Mouse (Mus musculus) small intestine, adult 2 months (tissue): ENCODE measurements around the gene Klf9. TPM values are rescaled to one million over a fixed set of nuclear protein-coding genes. Genes with fewer than 3 reads are reported as not detected.
A peak's percentile ranks its signal among the peaks of the same experiment; 100 is the strongest.

ENCODE experiments used
- H3K27ac ChIP-seq: fragments of 200-500 bp; 2 replicates; pipeline ENCODE4 v1.5.1; 2012; ENCODE audit warnings: low read depth, low read length, control low read depth, inconsistent platforms; ENCODE audit not compliant: insufficient read depth
- H3K27me3 ChIP-seq: fragments of 200-500 bp; 2 replicates; pipeline ENCODE4 v1.6.1; 2012; ENCODE audit warnings: mild to moderate bottlenecking, moderate library complexity, low read length, inconsistent platforms; ENCODE audit not compliant: control insufficient read depth, insufficient read depth
- H3K36me3 ChIP-seq: fragments of 200-500 bp; 2 replicates; pipeline ENCODE4 v1.6.1; 2012; ENCODE audit warnings: mild to moderate bottlenecking, low read length, control low read depth, inconsistent platforms; ENCODE audit not compliant: control insufficient read depth, insufficient read depth
- H3K4me1 ChIP-seq: fragments of 200-500 bp; 2 replicates; pipeline ENCODE4 v1.6.1; 2012; ENCODE audit warnings: low read length, inconsistent platforms, mixed read lengths; ENCODE audit not compliant: control insufficient read depth, insufficient read depth, insufficient read length
- H3K4me3 ChIP-seq: fragments of 200-500 bp; 2 replicates; pipeline ENCODE4 v1.5.1; 2012; ENCODE audit warnings: low read depth, mild to moderate bottlenecking, control low read depth, inconsistent platforms, low read length, moderate library complexity
- CTCF ChIP-seq: fragments of 200-500 bp; IDR thresholded peaks from 2 replicates; pipeline ENCODE4 v1.5.1; 2012; ENCODE audit warnings: low read depth, mild to moderate bottlenecking, control low read depth, inconsistent platforms, low read length, moderate library complexity, mixed read lengths; ENCODE audit not compliant: insufficient replicate concordance, insufficient read length; ENCODE audit errors: extremely low read depth
- POLR2A ChIP-seq: fragments of 200-500 bp; IDR thresholded peaks from 2 replicates; pipeline ENCODE4 v1.6.1; 2012; ENCODE audit warnings: low read depth, mild to moderate bottlenecking, control low read depth, inconsistent platforms, low read length, moderate library complexity
- WGBS: fragments of 180-500 bp; shearing (Covaris S2); methylation state at CpG from one replicate; pipeline ENCODE4 v1.1.7; 2018; 5-methylcytosine and 5-hydroxymethylcytosine counted together
- polyA plus RNA-seq: library from polyadenylated mRNA; depleted of rRNA; stranded (reverse); fragments of >200 nt; gene quantifications from 2 replicates; pipeline ENCODE4 v1.2.3, GENCODE M21; 2012

Klf9 gene
- polyA plus RNA-seq, 1 experiment: 16.2 TPM

- Histone ChIP-seq H3K4me1 (peaks cover 26% of the 10 kb centered on the region; the same call in 1 of the 2 replicates), H3K27me3 (no peaks in the 10 kb centered on the region), H3K4me3 (no peak overlapping the region), H3K36me3 (no peaks in the 10 kb centered on the region), H3K27ac (peak overlapping the region; percentile 58)
- no peak for TF ChIP-seq POLR2A
- TF ChIP-seq CTCF: no peak
- WGBS: 63% methylated on average over 15 of the region's 15 CpGs
Observed at GRCm38 (mm10) chr19:23147026-23147966, 6.3 kb downstream of the Klf9 start.

GRCm38 (mm10) chr19:23149465-23150410 is 8.7 kb downstream of the Klf9 start:
- Histone ChIP-seq H3K27ac (peak overlapping the region; percentile 51), H3K36me3 (no peaks in the 10 kb centered on the region), H3K4me3 (no peak overlapping the region), H3K27me3 (no peaks in the 10 kb centered on the region), H3K4me1 (peaks cover 34% of the 10 kb centered on the region)
- WGBS: 49% methylated on average over 7 of the region's 7 CpGs
- TF ChIP-seq CTCF: no peak
- TF ChIP-seq POLR2A: no peak

- H3K36me3 ChIP-seq: no peaks in the 10 kb centered on the region
- no peaks in the 10 kb centered on the region for H3K27me3 ChIP-seq
- peak overlapping the region; percentile 32; the same call in 1 of the 2 replicates for H3K27ac ChIP-seq
- 55% methylated on average over 14 of the region's 14 CpGs for WGBS
- H3K4me1 ChIP-seq: peaks cover 32% of the 10 kb centered on the region
- H3K4me3 ChIP-seq: no peak overlapping the region
- TF ChIP-seq CTCF (no peak), POLR2A (no peak)
Observed at GRCm38 (mm10) chr19:23150556-23151265, 9.7 kb downstream of the Klf9 start.

DNA sequence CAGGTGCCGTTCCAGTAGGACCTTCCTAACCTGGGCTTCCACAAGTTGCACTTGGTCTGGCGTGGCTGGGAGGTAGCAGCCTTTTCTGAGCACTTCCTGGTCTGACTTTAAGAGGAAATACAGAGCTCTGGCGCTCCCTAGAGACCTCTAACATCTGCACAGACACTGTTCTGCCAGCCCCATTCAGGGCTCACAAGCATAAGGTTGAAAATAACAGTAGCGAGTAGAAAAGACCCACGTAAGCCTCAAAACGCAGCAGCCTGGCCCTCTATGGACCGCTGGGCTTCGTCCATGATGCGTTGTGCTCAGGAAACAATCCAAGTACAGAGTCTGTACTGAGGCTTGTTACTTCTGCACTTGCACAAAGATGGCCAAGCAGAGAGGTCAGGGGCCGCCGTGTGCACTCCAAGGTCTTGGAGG is 10.6 kb downstream of the Klf9 start:
- H3K36me3 ChIP-seq: no peaks in the 10 kb centered on the region
- peak; percentile 62; the same call in 1 of the 2 replicates for TF ChIP-seq CTCF
- no peak for TF ChIP-seq POLR2A
- peak overlapping the region; percentile 52 for H3K27ac ChIP-seq
- 15% methylated on average over 11 of the region's 11 CpGs for whole genome bisulfite sequencing
- peak overlapping the region; percentile 27; the same call in 1 of the 2 replicates for H3K4me3 ChIP-seq
- H3K4me1 ChIP-seq: peaks cover 32% of the 10 kb centered on the region
- H3K27me3 ChIP-seq: no peaks in the 10 kb centered on the region

- H3K4me3 ChIP-seq: no peak overlapping the region
- H3K27me3 ChIP-seq: no peaks in the 10 kb centered on the region
- no peak for TF ChIP-seq POLR2A
- no peak for TF ChIP-seq CTCF
- H3K36me3 ChIP-seq: no peaks in the 10 kb centered on the region
- peak overlapping the region; percentile 50; the same call in 1 of the 2 replicates for H3K27ac ChIP-seq
- H3K4me1 ChIP-seq: peaks cover 32% of the 10 kb centered on the region
- 9% methylated on average over 4 of the region's 4 CpGs for WGBS
Observed at GRCm38 (mm10) chr19:23152201-23152640, 11.2 kb downstream of the Klf9 start.

DNA sequence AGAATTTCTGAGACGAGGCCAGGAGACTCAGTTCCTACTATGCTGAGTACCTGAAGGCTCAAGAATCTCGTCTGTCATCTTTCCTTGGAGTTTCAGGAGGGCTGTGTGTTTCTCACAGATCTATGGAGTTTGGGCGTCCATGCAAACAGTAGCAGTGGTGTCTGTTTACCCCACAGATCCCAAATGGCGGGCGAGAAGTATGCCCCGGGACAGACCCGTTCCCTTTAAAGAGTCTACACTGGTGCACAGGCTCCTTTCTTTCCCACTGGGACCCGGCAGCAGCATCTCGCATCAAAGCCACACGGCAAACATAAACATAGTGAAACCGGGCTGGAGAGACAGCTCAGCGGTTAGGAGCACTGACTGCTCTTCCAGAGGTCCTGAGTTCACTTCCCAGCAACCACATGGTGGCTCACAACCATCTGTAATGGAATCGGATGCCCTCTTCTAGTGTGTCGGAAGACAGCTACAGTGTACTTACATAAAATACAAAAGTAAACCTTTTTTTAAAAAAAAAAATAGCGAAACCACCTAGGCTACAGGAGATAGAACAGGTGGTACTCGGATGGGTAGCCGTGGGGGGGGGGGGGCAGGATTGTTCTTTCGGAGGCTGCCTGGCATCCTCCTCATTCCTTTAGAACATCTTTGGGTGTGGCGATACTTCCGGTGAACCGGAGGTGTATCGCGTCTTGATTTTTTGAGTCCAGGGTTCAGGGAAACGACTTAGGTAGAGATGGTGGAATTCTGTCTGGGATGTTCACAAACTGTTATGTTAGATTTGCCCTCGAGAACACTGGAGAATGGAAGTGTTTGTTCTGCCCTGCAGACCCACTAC is 12.0 kb downstream of the Klf9 start:
- H3K27me3 ChIP-seq: no peaks in the 10 kb centered on the region
- no peak for TF ChIP-seq CTCF
- no peak for TF ChIP-seq POLR2A
- peaks cover 32% of the 10 kb centered on the region for H3K4me1 ChIP-seq
- no peaks in the 10 kb centered on the region for H3K36me3 ChIP-seq
- WGBS: 70% methylated on average over 25 of the region's 25 CpGs
- H3K4me3 ChIP-seq: no peak overlapping the region
- H3K27ac ChIP-seq: no peak overlapping the region
